Mouse (Mus musculus) spleen, adult 2 months (tissue): ENCODE results near the gene Pcdh8. TPM values are rescaled to one million over a fixed set of nuclear protein-coding genes. Genes with fewer than 3 reads are reported as not detected.

ENCODE experiments used
- DNase-seq, 2 experiments: peaks; one replicate each; pipeline versions ENCODE4 v3.0.0 to v3.0.0-alpha.2; 2012 to 2021; ENCODE audit warnings: low spot score in 2 of 2, low read depth in 1 of 2
- H3K27ac ChIP-seq: fragments of 200-500 bp; 2 replicates; pipeline ENCODE4 v1.5.1; 2012; ENCODE audit warnings: low read length, inconsistent platforms; ENCODE audit not compliant: insufficient read depth
- H3K27me3 ChIP-seq: fragments of 200-500 bp; 2 replicates; pipeline ENCODE4 v1.6.1; 2012; ENCODE audit warnings: mild to moderate bottlenecking, moderate library complexity, low read length, inconsistent platforms; ENCODE audit not compliant: control insufficient read depth, insufficient read depth
- H3K36me3 ChIP-seq: fragments of 200-500 bp; 2 replicates; pipeline ENCODE4 v1.6.1; 2012; ENCODE audit warnings: mild to moderate bottlenecking, low read length, inconsistent platforms; ENCODE audit not compliant: control insufficient read depth, insufficient read depth
- H3K4me1 ChIP-seq: fragments of 200-500 bp; 2 replicates; pipeline ENCODE4 v1.6.1; 2011; ENCODE audit warnings: inconsistent platforms; ENCODE audit not compliant: control insufficient read depth, insufficient read depth, insufficient read length
- H3K4me3 ChIP-seq: fragments of 200-500 bp; 2 replicates; pipeline ENCODE4 v1.5.1; 2011; ENCODE audit warnings: mild to moderate bottlenecking, inconsistent platforms; ENCODE audit not compliant: insufficient read depth, insufficient read length; ENCODE audit errors: extremely low read depth
- CTCF ChIP-seq: fragments of 200-500 bp; IDR thresholded peaks from 2 replicates; pipeline ENCODE4 v1.5.1; 2011; ENCODE audit warnings: mild to moderate bottlenecking, inconsistent platforms; ENCODE audit not compliant: insufficient read depth, insufficient read length, insufficient replicate concordance; ENCODE audit errors: extremely low read depth
- POLR2A ChIP-seq: fragments of 200-500 bp; IDR thresholded peaks from 2 replicates; pipeline ENCODE4 v1.6.1; 2011; ENCODE audit warnings: low read depth, low read length, inconsistent platforms
- WGBS: fragments of 180-500 bp; shearing (Covaris S2); methylation state at CpG from one replicate; pipeline ENCODE4 v1.1.7; 2018; 5-methylcytosine and 5-hydroxymethylcytosine counted together
- polyA plus RNA-seq: library from polyadenylated mRNA; depleted of rRNA; stranded (reverse); fragments of >200 nt; gene quantifications from 2 replicates; pipeline ENCODE4 v1.2.3, GENCODE M21; 2012

Gene Pcdh8
- polyA plus RNA-seq, 1 experiment: not detected

- Histone ChIP-seq H3K4me1 (no peaks in the 10 kb centered on the region), H3K4me3 (no peak overlapping the region), H3K27me3 (peaks cover 25% of the 10 kb centered on the region), H3K27ac (no peak overlapping the region), H3K36me3 (no peaks in the 10 kb centered on the region)
- TF ChIP-seq CTCF: 0 out of 2 replicates have a peak, but pooled peaks have one; percentile 11
- TF ChIP-seq POLR2A: no peak
- WGBS: 5% methylated on average over 46 of the region's 46 CpGs
- no peak for DNase-seq
Measured at GRCm38 (mm10) chr14:79769618-79770017, 1.5 kb downstream of the Pcdh8 start.

- 16% methylated on average over 30 of the region's 30 CpGs for WGBS
- DNase-seq: no peak
Measured at GRCm38 (mm10) chr14:79768996-79769395, 2.1 kb downstream of the Pcdh8 start.

GRCm38 (mm10) chr14:79768076-79768830, 2.9 kb downstream of the Pcdh8 start:
- no peak overlapping the region for H3K4me3 ChIP-seq
- TF ChIP-seq CTCF: no peak
- no peak for TF ChIP-seq POLR2A
- no peak for DNase-seq
- H3K27me3 ChIP-seq: peaks cover 25% of the 10 kb centered on the region
- no peaks in the 10 kb centered on the region for H3K36me3 ChIP-seq
- no peaks in the 10 kb centered on the region for H3K4me1 ChIP-seq
- H3K27ac ChIP-seq: no peak overlapping the region
- 8% methylated on average over 58 of the region's 59 CpGs for WGBS

More at GRCm38 (mm10) chr14:79768996-79769395, 2.1 kb downstream of the Pcdh8 start:
- peaks cover 25% of the 10 kb centered on the region for H3K27me3 ChIP-seq
- TF ChIP-seq CTCF (no peak), POLR2A (no peak)
- H3K27ac ChIP-seq: no peak overlapping the region
- no peak overlapping the region for H3K4me3 ChIP-seq
- no peaks in the 10 kb centered on the region for H3K36me3 ChIP-seq
- H3K4me1 ChIP-seq: no peaks in the 10 kb centered on the region

GRCm38 (mm10) chr14:79767601-79768000, 3.5 kb downstream of the Pcdh8 start:
- Histone ChIP-seq H3K4me3 (no peak overlapping the region), H3K27me3 (peaks cover 23% of the 10 kb centered on the region), H3K27ac (no peak overlapping the region), H3K36me3 (no peaks in the 10 kb centered on the region), H3K4me1 (no peaks in the 10 kb centered on the region)
- 14% methylated on average over 11 of the region's 11 CpGs for WGBS
- DNase-seq: no peak
- TF ChIP-seq POLR2A: no peak
- TF ChIP-seq CTCF: no peak

- 78% methylated on average over 6 of the region's 6 CpGs for WGBS
- TF ChIP-seq POLR2A (no peak), CTCF (no peak)
- no peak overlapping the region for H3K27ac ChIP-seq
- H3K27me3 ChIP-seq: peaks cover 12% of the 10 kb centered on the region
- DNase-seq: no peak
- no peaks in the 10 kb centered on the region for H3K4me1 ChIP-seq
- H3K36me3 ChIP-seq: no peaks in the 10 kb centered on the region
- H3K4me3 ChIP-seq: no peak overlapping the region
Measured at GRCm38 (mm10) chr14:79765196-79765765, 5.8 kb downstream of the Pcdh8 start.

- 73% methylated on average over 13 of the region's 13 CpGs for WGBS
- TF ChIP-seq CTCF (no peak), POLR2A (no peak)
Measured at GRCm38 (mm10) chr14:79754601-79755222, 16.4 kb downstream of the Pcdh8 start.

GRCm38 (mm10) chr14:79754157-79754556, 17.0 kb downstream of the Pcdh8 start:
- Histone ChIP-seq H3K27me3 (no peaks in the 10 kb centered on the region), H3K27ac (no peak overlapping the region), H3K4me3 (no peak overlapping the region), H3K36me3 (no peaks in the 10 kb centered on the region), H3K4me1 (no peaks in the 10 kb centered on the region)
- 62% methylated on average over 3 of the region's 3 CpGs for WGBS
- TF ChIP-seq POLR2A: no peak
- no peak for TF ChIP-seq CTCF
- no peak for DNase-seq

More at GRCm38 (mm10) chr14:79754601-79755222, 16.4 kb downstream of the Pcdh8 start:
- H3K4me3 ChIP-seq: no peak overlapping the region
- H3K36me3 ChIP-seq: no peaks in the 10 kb centered on the region
- no peak for DNase-seq
- no peaks in the 10 kb centered on the region for H3K27me3 ChIP-seq
- H3K27ac ChIP-seq: no peak overlapping the region
- H3K4me1 ChIP-seq: no peaks in the 10 kb centered on the region
